Mouse (Mus musculus) liver, adult 2 months (tissue): Measurements from ENCODE around the gene Uba3.

ENCODE experiments used
- CTCF ChIP-seq: fragments of 200-500 bp; IDR thresholded peaks from 2 replicates; pipeline ENCODE4 v1.5.1; 2011; ENCODE audit warnings: low read depth, low read length, control low read depth
- POLR2A ChIP-seq: fragments of 200-500 bp; IDR thresholded peaks from 2 replicates; pipeline ENCODE4 v1.6.1; 2011; ENCODE audit warnings: low read length, control low read depth; ENCODE audit not compliant: insufficient read depth; ENCODE audit errors: extremely low read depth

- TF ChIP-seq CTCF (no peak), POLR2A (no peak)
Measured at GRCm38 (mm10) chr6:97240092-97240491, 34.6 kb upstream of the Uba3 start.
